In the genomic region with DNA sequence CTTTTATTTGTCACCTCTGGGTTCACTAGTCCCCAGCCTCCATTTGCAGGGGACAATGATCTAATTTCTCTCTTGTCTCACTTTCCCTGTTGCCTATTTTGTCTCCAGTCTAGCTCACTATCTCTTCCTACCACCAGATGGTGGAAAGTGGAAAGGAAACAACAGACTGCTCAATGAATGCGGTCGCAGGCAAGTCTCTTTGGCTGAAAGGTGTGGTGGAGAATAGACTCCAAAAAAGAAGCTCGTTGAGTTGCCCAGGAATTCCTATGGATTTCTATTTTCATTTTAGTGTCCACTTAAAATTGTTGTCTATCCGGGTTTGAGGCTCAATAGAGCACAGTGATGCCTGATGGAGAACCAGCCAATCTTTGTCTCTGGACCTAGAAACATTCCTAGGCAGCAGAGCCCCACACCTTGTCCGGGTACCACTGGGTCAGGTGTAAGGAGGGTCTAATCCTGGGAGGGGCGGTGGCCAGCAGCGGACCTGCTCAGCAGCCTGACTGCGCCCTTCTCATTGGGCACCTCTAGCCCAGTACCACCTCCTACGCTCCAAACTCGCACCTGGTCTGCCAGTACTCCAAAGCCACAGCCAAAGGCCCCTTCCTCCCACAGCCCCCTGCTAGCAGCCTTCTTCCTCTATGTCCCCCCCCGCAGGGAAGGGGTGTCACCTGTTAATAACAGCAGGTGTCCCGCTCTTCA, we compare ENCODE assay signal across 7 mouse cellular contexts. TPM values are rescaled to one million over a fixed set of nuclear protein-coding genes. Genes with fewer than 3 reads are reported as not detected.
DNase-seq lines count a peak whose midpoint lies in the region; ATAC-seq and TF ChIP-seq lines count a peak whose summit lies in the region.

No protein-coding gene starts in this region.

- peaks cover 10% of the 10 kb centered on the region for H3K79me3 ChIP-seq in C2C12 (ENCODE audit: low read depth)

- H3K9ac ChIP-seq in CH12.LX (ENCODE audit: insufficient read depth, low read depth), result peak overlapping the region; percentile 30; the same call in 1 of the 2 replicates
- peak overlapping the region; percentile 66; the same call in 1 of the 2 replicates for H3K9ac ChIP-seq in heart, postnatal 0 days (replicated peaks; ENCODE audit: low read depth, low read length)
- H3K9ac ChIP-seq in stomach, embryonic 14.5 days (replicated peaks; ENCODE audit: low read depth, low read length), result no peak overlapping the region

- in situ Hi-C loops in CH12.LX (cut with MboI; ENCODE audit: low pct_ligation_motif_present, low pct_unique_long_range_greater_than_20kb, low sequenced_read_pairs), result loop anchor here (10.0 to 25.0 kb wide), 4 partner anchors 136 to 488 kb away; no protein-coding TSS in a partner anchor

- ATAC-seq in heart, postnatal 0 days (ENCODE audit: insufficient read depth, low read depth), result no peak
- peak; percentile 34; the same call in 1 of the 2 replicates for ATAC-seq in stomach, embryonic 14.5 days (ENCODE audit: insufficient number of reproducible peaks, insufficient read depth, low FRiP score, low read depth)

- H3K4me2 ChIP-seq in CH12.LX (ENCODE audit: insufficient read depth, low read depth, poor library complexity, severe bottlenecking), result peak overlapping the region; percentile 95
- peak overlapping the region; percentile 85 for H3K4me2 ChIP-seq in heart, postnatal 0 days (ENCODE audit: low read depth, low read length)
- H3K4me2 ChIP-seq in stomach, embryonic 14.5 days (replicated peaks; ENCODE audit: low read depth, low read length), result peak overlapping the region; percentile 60

- dilution Hi-C loops in CH12.LX (cut with MboI; ENCODE audit: extremely low pct_ligation_motif_present, extremely low pct_unique_long_range_greater_than_20kb, low sequenced_read_pairs), result no loop called here

- no peaks in the 10 kb centered on the region for H3K36me3 ChIP-seq in C2C12 (ENCODE audit: control insufficient read depth, insufficient read depth)
- peaks cover 3 to 4% of the 10 kb centered on the region in 2 experiments for H3K36me3 ChIP-seq in CH12.LX (replicated peaks in 1 of 2; ENCODE audit: control insufficient read depth in 1 of 2, insufficient read depth in 1 of 2, low read length in 1 of 2)
- no peaks in the 10 kb centered on the region for H3K36me3 ChIP-seq in heart, postnatal 0 days (replicated peaks; ENCODE audit: control insufficient read depth, insufficient read depth, low read length)
- no peaks in the 10 kb centered on the region for H3K36me3 ChIP-seq in stomach, embryonic 14.5 days (ENCODE audit: control insufficient read depth, insufficient read depth, low read length)

- no peak for TF ChIP-seq EP300 in CH12.LX (IDR thresholded peaks at IDR 0.05; ENCODE audit: low read length)
- TF ChIP-seq EP300 in heart, postnatal 0 days (IDR thresholded peaks at IDR 0.05; ENCODE audit: low read depth), result no peak

- peaks cover 37% of the 10 kb centered on the region for H3K79me2 ChIP-seq in C2C12 (ENCODE audit: control insufficient read depth, insufficient read depth)
- H3K79me2 ChIP-seq in CH12.LX (replicated peaks; ENCODE audit: control insufficient read depth, extremely low read depth, insufficient read depth, poor library complexity, severe bottlenecking), result peaks cover 8% of the 10 kb centered on the region; the same call in 1 of the 2 replicates

- DNase-seq in CH12.LX (ENCODE audit: extremely low read depth), result peak; percentile 60
- peak; percentile 51 to 55 for DNase-seq in cerebellum, postnatal 10 days
- peak; percentile 58 for DNase-seq in heart, postnatal 0 days (ENCODE audit: low spot score)
- peak in 1 of 2 experiments; percentile 57 for DNase-seq in layer of hippocampus, adult 2 months (ENCODE audit: low spot score in 2 of 2)
- DNase-seq in lung, postnatal 25 days (ENCODE audit: low spot score), result peak; percentile 14

- WGBS in heart, postnatal 0 days, result 23% methylated on average over 12 of the region's 12 CpGs
- 15% methylated on average over 12 of the region's 12 CpGs for WGBS in stomach, embryonic 14.5 days

- H3K27ac ChIP-seq in CH12.LX (ENCODE audit: insufficient read depth, low read depth), result no peak overlapping the region
- H3K27ac ChIP-seq in heart, postnatal 0 days (ENCODE audit: low read depth), result no peak overlapping the region
- H3K27ac ChIP-seq in layer of hippocampus, adult 2 months, result no peak overlapping the region
- H3K27ac ChIP-seq in stomach, embryonic 14.5 days (ENCODE audit: low read length), result no peak overlapping the region

- TF ChIP-seq POLR2A in CH12.LX (IDR thresholded peaks at IDR 0.05; ENCODE audit: low read depth, low read length), result no peak

- TF ChIP-seq RAD21 in CH12.LX (IDR thresholded peaks at IDR 0.05; ENCODE audit: low read depth, low read length), result peak; percentile 80

- peaks cover 7 to 11% of the 10 kb centered on the region in 2 experiments for H3K4me1 ChIP-seq in CH12.LX (ENCODE audit: control insufficient read depth in 1 of 2, insufficient read depth in 2 of 2)
- 0 out of 2 replicates have a peak, but pooled peaks cover 3% of the 10 kb centered on the region for H3K4me1 ChIP-seq in heart, postnatal 0 days (ENCODE audit: control insufficient read depth, insufficient read depth)
- H3K4me1 ChIP-seq in stomach, embryonic 14.5 days (ENCODE audit: control insufficient read depth, insufficient read depth, low read length), result 0 out of 2 replicates have a peak, but pooled peaks cover 2% of the 10 kb centered on the region

- H3K27me3 ChIP-seq in C2C12 (ENCODE audit: control insufficient read depth, insufficient read depth, insufficient read length), result no peaks in the 10 kb centered on the region
- no peaks in the 10 kb centered on the region for H3K27me3 ChIP-seq in CH12.LX (replicated peaks)
- H3K27me3 ChIP-seq in heart, postnatal 0 days (ENCODE audit: control insufficient read depth, insufficient read depth, low read length), result no peaks in the 10 kb centered on the region
- no peaks in the 10 kb centered on the region for H3K27me3 ChIP-seq in stomach, embryonic 14.5 days (ENCODE audit: control insufficient read depth, insufficient read depth, low read length)

- H3K9me3 ChIP-seq in CH12.LX (replicated peaks; ENCODE audit: low read length), result no peaks in the 10 kb centered on the region
- H3K9me3 ChIP-seq in heart, postnatal 0 days (replicated peaks; ENCODE audit: control insufficient read depth, low read length), result no peaks in the 10 kb centered on the region
- no peaks in the 10 kb centered on the region for H3K9me3 ChIP-seq in stomach, embryonic 14.5 days (ENCODE audit: control insufficient read depth, low read depth, low read length)

- TF ChIP-seq CTCF in C2C12 (IDR thresholded peaks at IDR 0.05; ENCODE audit: control insufficient read depth, insufficient read depth, insufficient read length), result no peak
- TF ChIP-seq CTCF in CH12.LX (conservative IDR thresholded peaks at IDR 0.05 in 1 of 2, IDR thresholded peaks at IDR 0.05 in 1 of 2; ENCODE audit: low read depth in 2 of 2, low read length in 2 of 2), result peak in 1 of 2 experiments; percentile 73; a peak in 2 of 4 replicates
- peak; percentile 71 for TF ChIP-seq CTCF in heart, postnatal 0 days (IDR thresholded peaks at IDR 0.05; ENCODE audit: low read depth)
- peak; percentile 78 for TF ChIP-seq CTCF in layer of hippocampus, adult 2 months (conservative IDR thresholded peaks at IDR 0.05)

- H3ac ChIP-seq in C2C12 (ENCODE audit: control insufficient read depth, insufficient read length, low read depth), result no peak overlapping the region

- H3K4me3 ChIP-seq in C2C12 (ENCODE audit: insufficient read depth, poor library complexity, severe bottlenecking) (peak overlapping the region; percentile 52), CH12.LX (replicated peaks in 1 of 3; ENCODE audit: low read depth in 2 of 3, low read length in 2 of 3, poor library complexity in 1 of 3) (peak overlapping the region in 2 of 3 experiments; percentile 65 to 66)
- H3K4me3 ChIP-seq in heart, postnatal 0 days (ENCODE audit: low read depth, low read length), result peak overlapping the region; percentile 69
- H3K4me3 ChIP-seq in layer of hippocampus, adult 2 months, result peak overlapping the region; percentile 68
- peak overlapping the region; percentile 51 for H3K4me3 ChIP-seq in stomach, embryonic 14.5 days (ENCODE audit: low read depth, low read length)

TF ChIP-seq in C2C12, 6 proteins besides CTCF, POLR2A, EP300 and RAD21:
- TF ChIP-seq USF1 (IDR thresholded peaks at IDR 0.05; ENCODE audit: low read depth) (no peak), CEBPB (IDR thresholded peaks at IDR 0.05; ENCODE audit: low read depth) (no peak), FOSL1 (IDR thresholded peaks at IDR 0.05; ENCODE audit: insufficient read depth, low read length, poor library complexity, severe bottlenecking) (no peak), MYOG (IDR thresholded peaks at IDR 0.05; ENCODE audit: control insufficient read depth, extremely low read depth, insufficient read length) (no peak), MAX (IDR thresholded peaks at IDR 0.05) (no peak), MYOD1 (IDR thresholded peaks at IDR 0.05; ENCODE audit: control insufficient read depth, insufficient read length, low read depth) (no peak)

TF ChIP-seq in CH12.LX, 34 proteins besides CTCF, POLR2A, EP300 and RAD21:
- TF ChIP-seq SMC3 (IDR thresholded peaks at IDR 0.05; ENCODE audit: low read depth, low read length) (peak; percentile 79), JUN (IDR thresholded peaks at IDR 0.05; ENCODE audit: insufficient read depth, low read depth, low read length) (no peak), PAX5 (IDR thresholded peaks at IDR 0.05; ENCODE audit: low read length) (no peak), ZC3H11A (IDR thresholded peaks at IDR 0.05; ENCODE audit: low read depth, low read length) (peak; percentile 67)

RNA-seq across cellular contexts. Expression of gene Sh3kbp1, which starts 0.7 kb away (rescaled TPM):
- 46.2 TPM for polyA plus RNA-seq in C2C12 (2012; fragmentation: generic; extraction: Trizol)
- 45.4 and 47.6 TPM in 2 replicates for total RNA-seq in CH12.LX (2012; rRNA removed)
- 48.2 and 49.7 TPM in 2 replicates for total RNA-seq in CH12.LX (2014; rRNA removed)
- 70.2 and 85.8 TPM in 2 replicates for polyA plus RNA-seq in CH12.LX (2012; ENCODE audit: insufficient read length, low read depth)
- total RNA-seq in heart, postnatal 0 days (2014; rRNA removed; ENCODE audit: low replicate concordance), result 203 and 255 TPM in 2 replicates
- polyA plus RNA-seq in heart, postnatal 0 days (2015; fragmentation: Nextera tagmentation; extraction: Ambion mirVana), result 231 and 279 TPM in 2 replicates
- 10 to 100 TPM; 37.2 to 37.3 TPM for total RNA-seq in layer of hippocampus, adult 2 months (2021)
- 35.0 and 37.3 TPM in 2 replicates for polyA plus RNA-seq in stomach, embryonic 14.5 days (2014; fragmentation: Nextera tagmentation; extraction: Ambion mirVana)
